Mouse (Mus musculus) lung, embryonic 14.5 days (tissue): Measurements from ENCODE around the gene 4930524J08Rik. TPM values are rescaled to one million over a fixed set of nuclear protein-coding genes. Genes with fewer than 3 reads are reported as not detected.

Source experiments
- ATAC-seq: fragments of 200-750 bp; cut with Nextera tagmentation; 2 replicates; pipeline ENCODE4 v1.8.0; 2017; ENCODE audit warnings: mild to moderate bottlenecking, moderate TSS enrichment, moderate library complexity; ENCODE audit not compliant: insufficient read depth
- DNase-seq: peaks from one replicate; pipeline ENCODE4 v3.0.0-alpha.2; 2015
- H3K27ac ChIP-seq: fragments of 300-500 bp; sonication (generic); 2 replicates; pipeline ENCODE4 v1.5.1; 2014; ENCODE audit warnings: low read depth, mild to moderate bottlenecking, moderate library complexity
- H3K27me3 ChIP-seq: fragments of 300-500 bp; sonication (generic); 2 replicates; pipeline ENCODE4 v1.6.1; 2014; ENCODE audit warnings: low read length, control low read depth; ENCODE audit not compliant: insufficient read depth
- H3K36me3 ChIP-seq: fragments of 300-500 bp; sonication (generic); 2 replicates; pipeline ENCODE4 v1.6.1; 2014; ENCODE audit warnings: control low read depth; ENCODE audit not compliant: insufficient read depth
- H3K4me1 ChIP-seq: fragments of 300-500 bp; sonication (generic); 2 replicates; pipeline ENCODE4 v1.6.1; 2014; ENCODE audit warnings: antibody characterized with exemption, control low read depth; ENCODE audit not compliant: insufficient read depth
- H3K4me2 ChIP-seq: fragments of 300-500 bp; sonication (generic); 2 replicates; pipeline ENCODE4 v1.6.1; 2014; ENCODE audit warnings: mild to moderate bottlenecking
- H3K4me3 ChIP-seq: fragments of 300-500 bp; sonication (generic); 2 replicates; pipeline ENCODE4 v1.5.1; 2014; ENCODE audit warnings: low read depth, low read length
- H3K9ac ChIP-seq: fragments of 300-500 bp; sonication (generic); 2 replicates; pipeline ENCODE4 v1.6.1; 2014
- H3K9me3 ChIP-seq: fragments of 300-500 bp; sonication (generic); 2 replicates; pipeline ENCODE4 v1.6.1; 2016; ENCODE audit warnings: low read depth, low read length, control low read depth
- CTCF ChIP-seq: IDR thresholded peaks from 2 replicates; pipeline ENCODE4 v1.5.1; 2016; ENCODE audit warnings: antibody characterized with exemption, low read depth
- WGBS: fragments of 180-500 bp; shearing (Covaris S2); extraction: QIAGEN DNeasy Blood & Tissue Kit; methylation state at CpG from one replicate; pipeline ENCODE4 v1.1.7; 2014; 5-methylcytosine and 5-hydroxymethylcytosine counted together
- polyA plus RNA-seq: library from polyadenylated mRNA; unstranded; fragments of >200 nt; fragmentation: Nextera tagmentation; extraction: Ambion mirVana; gene quantifications from 2 replicates; pipeline ENCODE4 v1.2.1, GENCODE M21; 2014

Gene 4930524J08Rik
- polyA plus RNA-seq, 1 experiment from 2014 or later = 3.0 TPM

DNA sequence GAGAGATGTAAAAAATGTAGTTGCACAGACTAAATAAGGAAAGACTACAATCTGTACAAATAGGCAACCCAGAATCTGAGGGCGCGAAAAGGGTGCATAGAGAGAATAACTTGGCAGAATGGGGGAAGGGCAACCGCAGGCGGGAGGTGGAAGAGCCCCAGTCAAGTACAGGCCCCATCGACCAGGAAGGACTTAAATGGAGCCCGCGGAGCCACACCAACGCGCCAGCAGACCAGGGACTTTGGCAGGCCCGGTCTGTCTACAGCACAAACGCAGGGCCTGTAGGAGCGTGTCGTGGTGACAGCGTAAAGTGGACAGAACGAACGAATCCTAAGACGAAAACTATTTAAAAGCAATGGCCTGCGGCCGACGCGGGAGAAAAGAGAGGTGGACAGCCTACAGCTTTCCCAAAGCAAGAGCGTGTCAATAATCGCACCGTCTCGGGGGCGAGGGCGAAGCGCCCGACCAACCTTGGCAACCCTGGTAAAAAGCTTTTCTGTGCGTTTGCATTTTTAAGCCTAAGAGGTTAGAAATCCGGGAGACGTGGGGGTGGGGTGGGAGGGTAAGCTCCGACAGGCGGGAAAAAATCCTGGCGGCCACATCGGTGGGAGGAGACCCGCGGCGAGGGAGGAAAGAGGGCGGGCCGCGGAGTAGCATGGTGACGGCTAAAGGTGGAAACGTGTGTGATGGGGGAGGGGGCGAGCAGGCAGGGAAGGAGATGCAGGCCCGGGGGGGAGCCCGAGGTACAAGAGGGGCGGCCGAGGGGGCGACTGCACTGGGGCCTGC lies 1.2 kb upstream of the 4930524J08Rik start:
- under 1% methylated on average over 48 of the region's 50 CpGs for WGBS
- no peak for TF ChIP-seq CTCF

DNA sequence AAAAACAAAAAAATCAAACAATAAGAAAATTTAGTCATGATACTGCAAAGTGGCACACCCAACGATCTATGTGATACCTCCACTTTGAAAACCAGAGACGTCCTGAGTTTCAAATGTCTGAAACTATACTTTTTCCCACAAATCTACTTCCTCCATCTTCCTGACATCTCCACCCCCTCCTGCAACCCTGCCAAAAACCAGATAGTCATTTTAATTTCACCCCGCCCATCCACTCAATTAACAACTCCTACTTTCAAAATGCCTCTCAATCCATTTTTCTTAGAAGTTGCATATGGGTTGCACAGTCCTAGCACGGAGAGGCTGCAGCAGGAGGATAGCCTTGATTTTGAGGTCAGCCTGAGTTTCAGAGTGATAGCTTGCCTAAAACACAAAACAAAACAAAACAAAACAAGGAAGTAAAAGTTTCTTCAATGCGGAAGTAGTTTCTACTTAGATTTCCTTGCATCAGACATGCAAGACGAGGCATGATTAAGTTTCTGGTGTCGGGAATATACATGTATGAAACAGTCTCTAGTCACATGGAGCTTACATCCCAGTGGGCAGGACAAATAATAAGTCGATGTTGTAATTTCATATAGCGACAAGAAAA lies 4.7 kb downstream of the 4930524J08Rik start:
- Histone ChIP-seq H3K27me3 (no peaks in the 10 kb centered on the region), H3K4me3 (no peak overlapping the region), H3K4me2 (no peak overlapping the region), H3K36me3 (peaks cover 3% of the 10 kb centered on the region; the same call in 1 of the 2 replicates), H3K27ac (no peak overlapping the region), H3K9me3 (no peaks in the 10 kb centered on the region), H3K4me1 (no peaks in the 10 kb centered on the region), H3K9ac (no peak overlapping the region)
- WGBS = 79% methylated on average over 9 of the region's 9 CpGs
- DNase-seq (no peak), ATAC-seq (no peak)
- no peak for TF ChIP-seq CTCF

More for the DNA sequence above, 1.2 kb upstream of the 4930524J08Rik start:
- Histone ChIP-seq H3K4me1 (peaks cover 17% of the 10 kb centered on the region), H3K27ac (peak overlapping the region; percentile 100), H3K4me3 (peak overlapping the region; percentile 97), H3K36me3 (peaks cover 22% of the 10 kb centered on the region), H3K9me3 (no peaks in the 10 kb centered on the region), H3K27me3 (no peaks in the 10 kb centered on the region), H3K4me2 (peak overlapping the region; percentile 86), H3K9ac (peak overlapping the region; percentile 99)
- ATAC-seq (peak; percentile 68), DNase-seq (peak; percentile 92)

DNA sequence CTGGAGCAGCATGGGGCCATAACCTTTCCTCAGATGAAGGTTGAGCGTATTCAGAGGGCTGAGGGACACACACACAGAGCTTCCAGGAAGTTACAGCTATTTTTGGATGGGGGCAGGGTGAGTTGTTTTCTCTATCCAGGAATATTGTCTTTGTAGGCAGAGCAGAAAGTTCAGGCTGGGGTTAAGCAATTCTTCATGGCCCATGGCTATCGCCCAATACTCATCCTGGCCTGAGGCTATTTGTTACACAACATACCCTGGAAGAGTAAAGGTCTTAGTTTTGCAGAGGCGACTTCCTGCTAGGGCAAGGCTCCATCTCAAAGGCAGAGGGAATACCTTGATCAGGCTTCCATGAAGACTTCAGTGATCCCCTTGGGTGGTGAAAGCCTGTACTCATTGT lies 15.3 kb downstream of the 4930524J08Rik start:
- ATAC-seq (no peak), DNase-seq (no peak)
- 67% methylated on average over 3 of the region's 3 CpGs for WGBS
- Histone ChIP-seq H3K36me3 (no peaks in the 10 kb centered on the region), H3K9me3 (0 out of 2 replicates have a peak, but pooled peaks cover 3% of the 10 kb centered on the region), H3K4me2 (no peak overlapping the region), H3K9ac (no peak overlapping the region), H3K27ac (no peak overlapping the region), H3K27me3 (no peaks in the 10 kb centered on the region), H3K4me1 (no peaks in the 10 kb centered on the region), H3K4me3 (no peak overlapping the region)
- no peak for TF ChIP-seq CTCF

DNA sequence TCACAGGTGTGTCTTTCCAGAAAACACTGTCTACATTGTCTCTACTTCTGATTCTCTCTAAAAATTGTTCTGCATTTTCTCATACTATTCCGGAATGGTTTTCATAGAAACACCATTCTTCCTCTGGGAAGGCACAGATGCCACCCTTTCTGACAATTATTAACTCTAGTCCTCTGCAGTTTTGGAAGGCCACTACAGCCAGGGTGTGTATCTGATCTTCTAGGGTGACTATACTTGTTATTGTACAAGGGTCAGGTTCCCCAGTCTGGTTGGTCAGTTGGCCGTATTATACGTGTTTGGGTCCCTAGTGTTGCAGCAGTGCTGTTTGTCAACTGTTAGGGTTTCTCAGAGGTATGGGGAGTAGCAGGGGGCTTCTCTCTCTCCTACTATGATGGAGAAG lies 15.8 kb downstream of the 4930524J08Rik start:
- TF ChIP-seq CTCF = no peak
- WGBS = 93% methylated on average over 3 of the region's 3 CpGs
- H3K4me2 ChIP-seq = no peak overlapping the region
- no peak overlapping the region for H3K27ac ChIP-seq
- no peaks in the 10 kb centered on the region for H3K4me1 ChIP-seq
- H3K9me3 ChIP-seq = 0 out of 2 replicates have a peak, but pooled peaks cover 3% of the 10 kb centered on the region
- no peak for ATAC-seq
- no peak overlapping the region for H3K9ac ChIP-seq
- no peaks in the 10 kb centered on the region for H3K27me3 ChIP-seq
- H3K36me3 ChIP-seq = no peaks in the 10 kb centered on the region
- H3K4me3 ChIP-seq = no peak overlapping the region
- no peak for DNase-seq

DNA sequence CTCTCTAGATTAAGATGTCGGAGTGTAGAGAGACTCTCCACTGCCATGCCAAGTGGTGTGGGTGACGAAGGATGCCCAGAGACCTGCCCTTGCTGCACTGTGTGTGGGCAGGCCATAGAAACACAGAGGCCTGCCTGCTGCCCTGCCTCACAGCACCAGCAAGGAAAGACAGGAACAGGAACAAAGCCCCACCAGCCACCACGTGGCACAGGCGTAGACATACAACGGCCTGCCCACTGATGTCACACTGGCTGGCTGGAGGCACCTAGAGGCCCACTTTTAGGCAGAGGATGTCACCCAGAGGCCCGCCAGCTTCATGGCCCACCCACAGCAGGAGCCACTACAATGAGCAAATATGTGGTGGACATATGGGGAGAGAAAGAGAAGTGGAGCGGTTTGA lies 21.2 kb downstream of the 4930524J08Rik start:
- H3K27ac ChIP-seq = no peak overlapping the region
- WGBS = 72% methylated on average over 7 of the region's 7 CpGs
- H3K36me3 ChIP-seq = no peaks in the 10 kb centered on the region
- H3K4me1 ChIP-seq = no peaks in the 10 kb centered on the region
- no peak for TF ChIP-seq CTCF
- H3K27me3 ChIP-seq = no peaks in the 10 kb centered on the region
- DNase-seq (no peak), ATAC-seq (no peak)
- 0 out of 2 replicates have a peak, but pooled peaks cover 3% of the 10 kb centered on the region for H3K9me3 ChIP-seq
- H3K4me3 ChIP-seq = no peak overlapping the region
- H3K9ac ChIP-seq = no peak overlapping the region
- no peak overlapping the region for H3K4me2 ChIP-seq

DNA sequence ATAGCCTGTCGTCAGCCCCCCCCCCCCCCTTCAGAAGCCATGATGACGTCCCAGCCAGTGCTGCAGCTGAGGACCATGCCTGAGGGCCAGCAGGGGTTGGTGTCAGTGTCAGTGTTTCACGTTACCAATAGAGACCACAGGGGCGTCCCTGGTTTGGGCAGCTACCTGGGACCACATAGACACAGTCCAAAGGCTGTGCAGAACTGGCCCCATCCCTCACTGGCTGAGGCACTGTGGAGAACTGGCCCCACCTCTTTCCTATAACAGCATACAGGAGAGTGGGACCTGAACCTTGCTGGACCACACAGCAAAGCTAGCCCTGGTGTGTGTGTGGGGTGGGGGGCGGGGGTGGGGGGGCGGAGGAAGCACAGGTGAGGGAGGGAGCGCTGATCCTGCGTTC lies 21.6 kb downstream of the 4930524J08Rik start:
- TF ChIP-seq CTCF = no peak
- Histone ChIP-seq H3K36me3 (no peaks in the 10 kb centered on the region), H3K4me1 (no peaks in the 10 kb centered on the region), H3K27me3 (no peaks in the 10 kb centered on the region), H3K9me3 (0 out of 2 replicates have a peak, but pooled peaks cover 3% of the 10 kb centered on the region), H3K4me2 (no peak overlapping the region), H3K27ac (no peak overlapping the region), H3K9ac (no peak overlapping the region), H3K4me3 (no peak overlapping the region)
- ATAC-seq (no peak), DNase-seq (no peak)
- 36% methylated on average over 8 of the region's 8 CpGs for WGBS

DNA sequence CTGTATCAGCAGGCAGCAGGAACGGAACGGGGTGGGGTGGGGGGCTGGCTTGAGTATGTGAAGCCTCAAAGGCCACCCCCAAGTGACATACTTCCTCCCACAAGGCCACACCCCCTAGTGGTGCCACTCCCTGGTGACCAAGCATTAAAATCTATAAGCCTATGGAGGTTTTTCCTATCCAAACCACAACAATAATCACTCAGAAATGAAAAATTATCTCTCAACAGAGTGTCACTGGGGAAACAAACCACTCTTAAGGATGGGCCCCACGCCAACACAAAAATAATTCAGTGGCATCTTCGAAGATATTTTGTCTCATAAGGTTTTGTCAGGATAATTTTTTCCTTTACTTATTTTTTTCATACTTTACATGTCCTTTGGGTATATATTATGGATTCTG lies 25.0 kb downstream of the 4930524J08Rik start:
- Histone ChIP-seq H3K4me3 (no peak overlapping the region), H3K9me3 (no peaks in the 10 kb centered on the region), H3K27me3 (no peaks in the 10 kb centered on the region), H3K9ac (no peak overlapping the region), H3K4me1 (no peaks in the 10 kb centered on the region), H3K27ac (no peak overlapping the region), H3K4me2 (no peak overlapping the region), H3K36me3 (no peaks in the 10 kb centered on the region)
- ATAC-seq (no peak), DNase-seq (no peak)
- WGBS = 73% methylated on average over 4 of the region's 4 CpGs
- TF ChIP-seq CTCF = no peak
